Mouse (Mus musculus) MEL (cell line): ENCODE measurements around the gene Cyfip2. TPM values are rescaled to one million over a fixed set of nuclear protein-coding genes. Genes with fewer than 3 reads are reported as not detected.

Experiments
- DNase-seq: peaks from one replicate; pipeline ENCODE4 v3.0.0; 2011; ENCODE audit warnings: low read depth, low spot score
- H3K27ac ChIP-seq: 2 replicates; pipeline ENCODE4 v1.5.1; 2012; ENCODE audit warnings: low read depth, mild to moderate bottlenecking, control low read depth, low read length, moderate library complexity; ENCODE audit not compliant: control insufficient read depth
- H3K27me3 ChIP-seq, 2 experiments: fragments of 150-350 bp in 1 of 2; sonication (generic) in 1 of 2; 2 replicates each; pipeline ENCODE4 v1.6.1; 2012; ENCODE audit warnings: low read length in 2 of 2, mild to moderate bottlenecking in 2 of 2, improper control_type of control experiment in 1 of 2, moderate library complexity in 1 of 2; ENCODE audit not compliant: insufficient read depth in 2 of 2, control insufficient read depth in 1 of 2
- H3K36me3 ChIP-seq, 2 experiments: 2 replicates each; pipeline ENCODE4 v1.6.1; 2012 to 2014; ENCODE audit warnings: low read length in 2 of 2, improper control_type of control experiment in 1 of 2, inconsistent platforms in 1 of 2, mild to moderate bottlenecking in 1 of 2; ENCODE audit not compliant: insufficient read depth in 2 of 2, control insufficient read depth in 1 of 2
- H3K4me1 ChIP-seq, 2 experiments: fragments of 150-350 bp in 1 of 2; sonication (generic) in 1 of 2; 2 replicates each; pipeline ENCODE4 v1.6.1; 2012; ENCODE audit warnings: low read length in 2 of 2, improper control_type of control experiment in 1 of 2, mild to moderate bottlenecking in 1 of 2; ENCODE audit not compliant: insufficient read depth in 2 of 2, control insufficient read depth in 1 of 2
- H3K4me3 ChIP-seq, 2 experiments: fragments of 150-350 bp in 1 of 2; sonication (generic) in 1 of 2; 2 replicates each; pipeline ENCODE4 v1.5.1; 2012; ENCODE audit warnings: low read depth in 2 of 2, low read length in 2 of 2, mild to moderate bottlenecking in 2 of 2, moderate library complexity in 2 of 2, control low read depth in 1 of 2, improper control_type of control experiment in 1 of 2; ENCODE audit not compliant: control insufficient read depth in 1 of 2, insufficient read depth in 1 of 2
- H3K79me2 ChIP-seq: 2 replicates; pipeline ENCODE4 v1.6.1; 2012; ENCODE audit warnings: mild to moderate bottlenecking, low read length, moderate library complexity; ENCODE audit not compliant: control insufficient read depth, poor library complexity, insufficient read depth
- H3K9ac ChIP-seq: 2 replicates; pipeline ENCODE4 v1.6.1; 2012; ENCODE audit warnings: low read depth, mild to moderate bottlenecking, control low read depth, low read length, moderate library complexity; ENCODE audit not compliant: control insufficient read depth, poor library complexity, severe bottlenecking
- H3K9me3 ChIP-seq: fragments of 150-350 bp; sonication (generic); replicated peaks from 2 replicates; pipeline ENCODE4 v1.6.1; 2012; ENCODE audit warnings: mild to moderate bottlenecking, low read length, improper control_type of control experiment, moderate library complexity; ENCODE audit not compliant: insufficient read depth
- BHLHE40 ChIP-seq: IDR thresholded peaks from 2 replicates; pipeline ENCODE4 v1.6.1; 2012; ENCODE audit warnings: low read depth, mild to moderate bottlenecking, inconsistent platforms, low read length, improper control_type of control experiment, borderline replicate concordance
- CHD1 ChIP-seq: IDR thresholded peaks from 2 replicates; pipeline ENCODE4 v1.6.1; 2012; ENCODE audit warnings: low read depth, mild to moderate bottlenecking, inconsistent platforms, low read length, improper control_type of control experiment
- CTCF ChIP-seq, 3 experiments: IDR thresholded peaks in 2 of 3; conservative IDR thresholded peaks in 1 of 3; 2 replicates each; pipeline ENCODE4 v1.5.1; 2011 to 2012; ENCODE audit warnings: low read length in 3 of 3, low read depth in 2 of 3, mild to moderate bottlenecking in 2 of 3, improper control_type of control experiment in 1 of 3, inconsistent platforms in 1 of 3, mixed read lengths in 1 of 3, moderate library complexity in 1 of 3; ENCODE audit not compliant: control insufficient read depth in 1 of 3, insufficient read depth in 1 of 3, poor library complexity in 1 of 3, severe bottlenecking in 1 of 3
- EP300 ChIP-seq, 2 experiments: IDR thresholded peaks; 2 replicates each; pipeline ENCODE4 v1.6.1; 2011; ENCODE audit warnings: improper control_type of control experiment in 2 of 2, low read length in 2 of 2, low read depth in 1 of 2, mild to moderate bottlenecking in 1 of 2
- JUND ChIP-seq: IDR thresholded peaks from 2 replicates; pipeline ENCODE4 v1.6.1; 2011; ENCODE audit warnings: low read depth, mild to moderate bottlenecking, improper control_type of control experiment, low read length
- KAT2A ChIP-seq: conservative IDR thresholded peaks from 2 replicates; pipeline ENCODE4 v1.6.1; 2012; ENCODE audit warnings: low read depth, low read length, improper control_type of control experiment, inconsistent platforms
- MAFK ChIP-seq: IDR thresholded peaks from 2 replicates; pipeline ENCODE4 v1.6.1; 2011; ENCODE audit warnings: low read depth, mild to moderate bottlenecking, low read length, improper control_type of control experiment, borderline replicate concordance
- MAX ChIP-seq: IDR thresholded peaks from 2 replicates; pipeline ENCODE4 v1.6.1; 2011; ENCODE audit warnings: low read length, improper control_type of control experiment
- MAZ ChIP-seq: IDR thresholded peaks from 2 replicates; pipeline ENCODE4 v1.6.1; 2012; ENCODE audit warnings: low read depth, mild to moderate bottlenecking, inconsistent platforms, low read length, improper control_type of control experiment
- MEF2A ChIP-seq: IDR thresholded peaks from 2 replicates; pipeline ENCODE4 v1.6.1; 2014; ENCODE audit warnings: low read depth, mild to moderate bottlenecking, inconsistent platforms, low read length, improper control_type of control experiment; ENCODE audit not compliant: poor library complexity, insufficient replicate concordance, severe bottlenecking; ENCODE audit errors: extremely low read depth
- MXI1 ChIP-seq: IDR thresholded peaks from 2 replicates; pipeline ENCODE4 v1.6.1; 2011; ENCODE audit warnings: mild to moderate bottlenecking, low read depth, low read length, improper control_type of control experiment
- MYC ChIP-seq: IDR thresholded peaks from 2 replicates; pipeline ENCODE4 v1.6.1; 2011; ENCODE audit warnings: low read depth, mild to moderate bottlenecking, low read length, improper control_type of control experiment, moderate library complexity
- NELFE ChIP-seq: IDR thresholded peaks from 2 replicates; pipeline ENCODE4 v1.6.1; 2011; ENCODE audit warnings: low read depth, low read length, improper control_type of control experiment
- NRF1 ChIP-seq: IDR thresholded peaks from 2 replicates; pipeline ENCODE4 v1.6.1; 2014; ENCODE audit warnings: low read depth, mild to moderate bottlenecking, inconsistent platforms, low read length, improper control_type of control experiment, moderate library complexity; ENCODE audit not compliant: poor library complexity, insufficient read depth, severe bottlenecking
- RCOR1 ChIP-seq: IDR thresholded peaks from 2 replicates; pipeline ENCODE4 v1.6.1; 2012; ENCODE audit warnings: low read depth, mild to moderate bottlenecking, inconsistent platforms, low read length, improper control_type of control experiment
- TAL1 ChIP-seq: IDR thresholded peaks from 2 replicates; pipeline ENCODE4 v1.6.1; 2012; ENCODE audit warnings: mild to moderate bottlenecking, inconsistent platforms, low read length, moderate library complexity, mixed read lengths
- TCF12 ChIP-seq: IDR thresholded peaks from 2 replicates; pipeline ENCODE4 v1.6.1; 2014; ENCODE audit warnings: low read depth, mild to moderate bottlenecking, inconsistent platforms, low read length, improper control_type of control experiment, moderate library complexity
- UBTF ChIP-seq: IDR thresholded peaks from 2 replicates; pipeline ENCODE4 v1.6.1; 2012; ENCODE audit warnings: low read depth, mild to moderate bottlenecking, inconsistent platforms, low read length, improper control_type of control experiment, moderate library complexity, borderline replicate concordance; ENCODE audit not compliant: insufficient read depth
- USF2 ChIP-seq, 2 experiments: IDR thresholded peaks; 2 replicates each; pipeline ENCODE4 v1.6.1; 2011 to 2012; ENCODE audit warnings: improper control_type of control experiment in 2 of 2, low read length in 2 of 2, borderline replicate concordance in 1 of 2, inconsistent platforms in 1 of 2, low read depth in 1 of 2, mild to moderate bottlenecking in 1 of 2; ENCODE audit not compliant: insufficient read depth in 1 of 2
- ZKSCAN1 ChIP-seq: IDR thresholded peaks from 2 replicates; pipeline ENCODE4 v1.6.1; 2012; ENCODE audit warnings: low read depth, mild to moderate bottlenecking, inconsistent platforms, low read length, improper control_type of control experiment, moderate library complexity
- polyA plus RNA-seq, 2 experiments: library from polyadenylated mRNA; stranded (reverse) in 1 of 2; unstranded in 1 of 2; fragments of >175 nt in 1 of 2; fragments of >200 nt in 1 of 2; gene quantifications; 2 replicates each; pipeline versions ENCODE4 v1.2.1 to v1.2.4; 2012; ENCODE audit warnings: low replicate concordance in 2 of 2, low read depth in 1 of 2; ENCODE audit not compliant: insufficient read length in 2 of 2, insufficient read depth in 1 of 2, missing spikeins in 1 of 2
- total RNA-seq: library from RNA; depleted of rRNA; stranded (reverse); fragments of 300-350 nt; gene quantifications from 2 replicates; pipeline ENCODE4 v1.2.3, GENCODE M21; 2012

Cyfip2 gene
- total and polyA plus RNA-seq, 3 experiments: 9.9 to 31.8 (median 18.9) TPM

GRCm38 (mm10) chr11:46293491-46293890 is 19.2 kb downstream of the Cyfip2 start:
- Histone ChIP-seq H3K27ac (no peak overlapping the region), H3K9me3 (no peaks in the 10 kb centered on the region), H3K79me2 (no peaks in the 10 kb centered on the region), H3K4me3 (no peak overlapping the region), H3K4me1 (no peaks in the 10 kb centered on the region), H3K27me3 (no peaks in the 10 kb centered on the region), H3K9ac (no peak overlapping the region), H3K36me3 (no peaks in the 10 kb centered on the region; a peak in 1 of 4 replicates)
- DNase-seq: no peak
- no peak for TF ChIP-seq USF2 (IDR thresholded peaks at IDR 0.05; ENCODE audit: borderline replicate concordance in 1 of 2, insufficient read depth in 1 of 2, low read depth in 1 of 2, low read length in 2 of 2)

- Histone ChIP-seq H3K9me3 (no peaks in the 10 kb centered on the region), H3K4me1 (peaks cover 4 to 10% of the 10 kb centered on the region in 2 experiments), H3K9ac (no peak overlapping the region), H3K27ac (no peak overlapping the region), H3K27me3 (no peaks in the 10 kb centered on the region), H3K79me2 (no peaks in the 10 kb centered on the region), H3K4me3 (no peak overlapping the region), H3K36me3 (peaks cover 0 to 10% of the 10 kb centered on the region in 2 experiments)
- no peak for TF ChIP-seq CTCF (IDR thresholded peaks at IDR 0.05 in 2 of 3, conservative IDR thresholded peaks at IDR 0.05 in 1 of 3; ENCODE audit: control insufficient read depth in 1 of 3, insufficient read depth in 1 of 3, low read depth in 2 of 3, low read length in 3 of 3, poor library complexity in 1 of 3, severe bottlenecking in 1 of 3)
- no peak for TF ChIP-seq KAT2A
- TF ChIP-seq MXI1: no peak
- no peak for TF ChIP-seq BHLHE40
- no peak for TF ChIP-seq EP300 (IDR thresholded peaks at IDR 0.05; ENCODE audit: low read depth in 1 of 2, low read length in 2 of 2)
- TF ChIP-seq CHD1: no peak
- no peak for TF ChIP-seq TAL1
- no peak for TF ChIP-seq NRF1
- no peak for TF ChIP-seq ZKSCAN1
- TF ChIP-seq UBTF: no peak
- no peak for TF ChIP-seq NELFE
- no peak for TF ChIP-seq MYC
- TF ChIP-seq TCF12: no peak
- TF ChIP-seq MAZ: no peak
- no peak for TF ChIP-seq USF2 (IDR thresholded peaks at IDR 0.05; ENCODE audit: borderline replicate concordance in 1 of 2, insufficient read depth in 1 of 2, low read depth in 1 of 2, low read length in 2 of 2)
- no peak for TF ChIP-seq RCOR1
- TF ChIP-seq JUND: no peak
- no peak for TF ChIP-seq MEF2A
- TF ChIP-seq MAX: no peak
- TF ChIP-seq MAFK: no peak
- DNase-seq: no peak
These were observed 21.7 kb downstream of the Cyfip2 start for GRCm38 (mm10) chr11:46290988-46291405.
